Mouse (Mus musculus) retina, embryonic 14.5 days (tissue): ENCODE measurements around the gene Slc35e2.
"Not testable (repeated sequence)": the region's sequence is repeated elsewhere in the genome, so short reads cannot be mapped to it uniquely, and the experiment has no call there.

Experiments used
- DNase-seq: peaks from one replicate; pipeline ENCODE4 v3.0.0-alpha.2; 2015; ENCODE audit warnings: low spot score

The Slc35e2 gene

DNA sequence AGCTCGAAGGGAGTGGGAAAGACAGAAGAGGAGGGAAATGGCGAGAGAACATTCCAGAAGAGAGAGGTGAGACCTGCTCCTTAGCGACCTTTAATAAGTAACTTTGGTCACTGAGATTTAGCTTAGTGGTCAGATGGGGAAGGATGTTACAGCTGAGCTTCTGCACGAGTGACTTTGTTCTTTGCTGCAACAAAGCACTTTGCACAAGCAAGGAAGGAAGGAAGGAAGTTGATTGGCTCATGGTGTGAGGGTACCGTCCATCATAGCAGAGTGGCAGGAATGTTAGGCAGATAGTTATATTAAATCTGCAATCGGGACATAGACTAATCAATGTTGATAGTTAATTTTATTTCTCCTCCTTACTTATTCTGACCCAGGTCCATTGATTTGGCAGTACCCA is 29.1 kb downstream of the Slc35e2 start:
- DNase-seq = no peak

DNA sequence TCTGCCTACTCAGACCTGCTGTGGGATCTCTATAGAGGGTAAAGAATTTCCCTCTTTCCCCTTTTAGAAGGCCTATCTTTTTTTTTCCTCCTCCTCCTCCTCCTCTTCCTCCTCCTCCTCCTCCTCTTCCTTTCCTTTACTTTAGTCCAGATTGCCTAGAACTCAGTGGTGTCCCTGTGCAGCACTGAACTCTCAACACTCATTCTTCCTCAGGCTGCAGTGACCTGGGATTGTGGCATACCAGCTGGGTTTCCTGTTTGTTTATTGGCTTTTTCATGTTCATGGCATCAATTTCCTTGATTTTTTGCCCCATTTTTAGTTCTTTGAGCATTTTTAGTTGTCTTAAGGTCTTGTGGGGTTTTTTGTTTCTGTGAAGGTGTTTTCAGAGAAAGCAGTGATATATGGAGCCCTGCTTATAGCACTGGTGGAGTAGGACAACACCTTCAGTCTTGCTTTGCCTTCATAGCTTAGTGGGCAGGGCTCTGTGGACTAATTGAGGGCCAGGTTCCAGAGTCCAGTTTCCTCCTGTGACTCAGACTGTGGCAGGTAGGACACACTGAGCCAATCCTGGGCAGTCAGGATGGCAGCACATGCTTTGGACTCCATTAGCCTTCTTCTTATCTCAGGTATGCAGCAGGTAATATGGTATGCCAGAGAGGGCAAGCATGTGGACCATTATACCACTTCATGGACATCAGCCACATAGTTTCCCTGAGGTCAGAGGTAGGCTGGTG is 34.7 kb downstream of the Slc35e2 start:
- no peak for DNase-seq

DNA sequence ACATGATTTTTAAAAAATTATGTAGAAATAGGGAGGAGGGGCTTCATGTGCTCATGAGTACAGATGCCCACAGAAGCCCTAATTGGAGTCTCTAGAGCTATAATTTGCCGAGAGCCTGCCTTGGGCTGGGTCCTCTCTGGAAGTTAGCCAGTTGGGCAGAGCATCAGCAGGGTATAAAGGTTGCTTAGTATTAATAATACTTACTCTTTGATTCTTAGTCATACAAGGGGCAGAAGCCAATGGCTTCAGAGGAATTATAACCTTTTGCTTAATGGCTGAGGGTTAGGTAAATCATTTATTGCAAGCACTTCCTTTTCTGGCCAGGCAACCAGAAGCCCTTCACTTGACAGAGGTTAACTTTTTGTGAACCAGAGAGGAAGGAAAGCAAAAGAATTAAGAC is 42.3 kb downstream of the Slc35e2 start:
- no peak for DNase-seq

DNA sequence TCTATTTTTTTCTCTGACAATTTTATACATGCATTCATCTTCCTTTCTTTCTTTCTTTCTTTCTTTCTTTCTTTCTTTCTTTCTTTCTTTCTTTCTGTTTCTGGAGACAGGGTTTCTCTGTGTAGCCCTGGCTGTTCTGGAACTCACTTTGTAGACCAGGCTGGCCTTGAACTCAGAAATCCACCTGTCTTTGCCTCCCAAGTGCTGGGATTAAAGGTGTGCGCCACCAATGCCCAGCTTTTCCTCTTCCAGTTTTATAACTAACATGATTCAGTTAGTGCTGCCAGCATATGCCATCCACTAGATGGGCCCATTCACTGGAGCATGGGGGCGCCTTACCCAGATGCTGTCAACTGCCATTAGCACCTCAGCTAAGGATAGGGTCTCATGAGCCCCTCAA is 44.1 kb downstream of the Slc35e2 start, which contains the start of gene Gm10563:
Gm10563 (minus strand) TSS at position 101 of the 400 bp plus-strand sequence.
- DNase-seq = not testable (repeated sequence)

DNA sequence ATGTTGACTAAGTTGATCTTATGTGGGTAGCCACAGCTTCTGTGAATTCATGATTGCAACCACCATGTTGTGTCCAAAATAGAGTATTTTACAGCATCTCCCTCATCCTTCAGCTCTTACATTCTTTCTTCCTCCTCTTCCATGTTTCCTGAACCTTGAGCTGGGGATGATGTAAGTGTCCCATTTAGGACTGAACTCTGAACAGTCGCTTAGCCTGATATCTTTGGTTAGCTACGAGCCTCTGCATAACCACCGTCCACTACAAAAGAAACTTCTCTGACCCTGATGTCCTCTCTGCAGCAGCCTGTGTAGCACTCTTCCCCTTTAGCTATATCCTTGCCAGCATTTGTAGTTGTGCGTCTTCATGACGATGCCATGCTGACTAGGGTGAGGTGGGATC is 44.5 kb downstream of the Slc35e2 start:
- no peak for DNase-seq

DNA sequence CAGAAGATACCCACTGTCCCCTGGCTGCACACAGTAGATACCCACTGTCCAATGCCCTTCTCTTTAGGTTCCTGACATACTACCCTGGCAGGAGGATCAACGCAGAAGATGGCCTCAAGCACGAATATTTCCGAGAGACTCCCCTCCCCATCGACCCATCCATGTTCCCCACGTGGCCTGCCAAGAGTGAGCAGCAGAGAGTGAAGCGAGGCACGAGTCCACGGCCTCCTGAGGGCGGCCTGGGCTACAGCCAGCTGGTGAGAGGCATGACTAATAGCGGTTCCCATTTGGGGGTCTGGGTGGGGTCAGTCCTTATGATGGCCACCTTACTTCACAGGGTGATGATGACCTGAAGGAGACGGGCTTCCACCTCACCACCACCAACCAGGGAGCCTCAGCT is 48.1 kb downstream of the Slc35e2 start:
- DNase-seq = no peak

DNA sequence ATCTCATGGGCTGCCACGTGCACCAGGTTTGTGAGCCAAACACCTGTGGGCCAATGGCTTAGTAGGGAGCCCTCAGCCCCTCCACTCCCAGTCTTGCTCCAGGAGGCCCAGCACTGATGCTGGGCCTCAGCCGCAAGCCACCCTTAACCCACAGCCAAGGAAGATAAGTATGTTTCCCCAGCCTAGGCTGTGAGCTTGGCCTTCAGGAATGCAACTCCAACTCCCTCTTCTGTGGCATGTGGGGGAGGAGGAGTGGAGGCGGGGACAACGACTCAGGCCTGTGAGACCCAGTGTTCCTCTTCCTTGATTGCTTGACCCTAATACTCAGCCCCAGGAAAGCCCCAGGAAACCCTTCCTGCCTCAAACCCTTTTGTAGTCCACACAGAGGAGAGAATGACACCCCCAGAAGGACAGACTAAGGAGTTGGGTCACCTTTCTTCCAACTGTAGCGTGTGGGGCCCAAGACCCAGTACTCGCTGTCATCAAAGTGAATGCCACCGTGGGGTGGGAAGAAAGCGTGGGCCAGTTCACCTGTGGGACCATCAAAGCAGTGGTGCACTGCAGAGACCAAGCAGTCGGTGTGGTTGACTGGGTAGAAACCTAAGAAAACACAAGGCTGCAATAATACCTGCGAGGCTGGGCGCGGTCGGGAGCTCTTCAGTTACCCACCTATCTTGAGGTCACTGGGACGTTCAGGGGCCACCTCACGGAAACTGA is 50.5 kb downstream of the Slc35e2 start:
- no peak for DNase-seq

DNA sequence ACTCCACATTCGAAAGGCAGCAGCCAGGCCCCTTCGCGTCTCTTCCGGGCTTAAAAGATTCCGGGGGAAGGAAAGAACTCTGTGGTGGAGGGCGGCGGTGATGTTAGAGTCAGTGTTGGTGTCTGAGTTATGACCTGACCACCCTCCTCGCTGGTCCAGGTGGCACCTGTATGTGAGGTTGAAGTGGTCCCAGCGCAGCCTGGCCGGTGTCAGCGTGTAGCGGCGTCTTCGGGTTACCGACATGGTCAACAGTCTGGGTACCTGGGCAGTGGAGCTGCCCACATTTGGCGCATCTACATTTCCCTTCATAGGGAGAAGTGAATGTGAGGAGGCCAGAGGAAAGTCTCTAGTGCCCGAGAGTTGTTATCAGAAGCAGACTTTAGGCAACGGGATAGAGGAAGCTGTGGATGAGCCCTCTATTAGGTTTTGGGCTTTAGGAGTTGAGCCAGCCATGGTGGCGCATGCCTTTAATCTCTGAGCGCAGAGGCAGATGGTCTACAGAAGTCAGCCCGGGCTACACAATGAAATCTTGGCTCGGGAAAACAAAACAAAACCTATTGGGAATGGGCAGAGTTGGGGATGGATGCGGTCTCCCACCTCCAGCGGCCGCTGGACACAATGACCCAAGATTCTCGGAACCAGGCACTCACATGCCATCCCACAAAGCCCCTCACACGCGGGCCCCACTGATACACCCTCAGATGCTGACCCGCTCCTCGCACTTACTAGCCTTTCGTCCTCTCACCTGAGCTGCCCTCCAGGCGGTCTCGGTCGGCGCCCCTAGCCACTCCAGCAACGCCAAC is 51.3 kb downstream of the Slc35e2 start:
- no peak for DNase-seq

DNA sequence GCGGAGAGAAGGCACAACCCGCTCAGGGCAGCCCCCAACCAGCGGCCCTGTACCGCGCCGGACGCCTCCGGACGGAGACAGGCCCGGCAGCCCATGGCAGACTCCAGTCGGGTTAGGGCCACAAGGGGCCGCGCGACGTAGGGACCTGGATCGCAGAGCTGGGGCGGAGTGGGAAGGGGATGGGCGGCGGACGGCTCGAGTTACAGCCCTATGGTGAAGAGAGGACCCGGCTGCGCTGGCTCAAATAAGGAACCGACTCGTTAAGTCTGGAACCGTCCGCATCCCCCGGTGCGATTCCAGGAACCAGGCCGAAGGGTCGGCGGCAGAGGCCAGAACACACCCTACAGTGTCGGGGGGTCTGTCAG is 51.9 kb downstream of the Slc35e2 start, which contains the start of gene Mmp23:
Mmp23 (minus strand) TSS at position 299 of the 365 bp plus-strand sequence.
- DNase-seq = peak; percentile 61

DNA sequence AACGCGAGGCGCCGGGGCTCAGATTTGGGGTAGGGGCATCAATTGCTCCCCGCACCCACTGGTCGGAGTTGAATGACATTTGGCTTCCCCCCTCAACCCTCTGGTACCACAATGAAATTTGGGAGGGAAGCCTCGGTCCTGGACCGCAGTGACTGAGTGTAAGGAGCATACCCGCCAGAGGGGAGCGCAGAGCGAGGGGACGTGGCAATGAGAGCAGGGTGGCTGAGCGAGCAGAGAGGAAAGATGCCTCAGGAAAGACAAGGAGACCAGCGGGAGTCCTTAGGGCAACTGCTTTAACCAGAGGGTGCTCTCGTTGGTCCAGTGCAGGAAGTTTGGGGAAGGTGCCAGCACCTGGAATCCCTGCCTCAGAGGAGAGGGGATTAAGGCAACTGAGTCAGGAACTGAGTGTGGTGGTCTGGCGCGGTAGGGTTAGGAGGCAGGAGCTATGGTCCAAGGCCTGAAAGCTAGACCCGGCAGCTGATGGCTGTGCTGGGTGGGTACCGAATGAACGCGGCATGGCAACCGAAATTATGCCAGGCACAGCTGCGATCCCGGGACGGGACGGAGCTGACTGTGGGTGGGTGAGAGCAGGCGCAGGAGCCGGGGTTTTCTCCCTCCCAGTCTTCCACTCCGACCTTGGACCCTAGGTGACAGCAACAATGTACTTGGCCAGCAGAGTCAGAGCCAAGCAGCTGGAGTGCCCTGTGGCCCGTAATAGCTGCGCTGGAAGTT is 52.4 kb downstream of the Slc35e2 start:
- DNase-seq = peak; percentile 41

DNA sequence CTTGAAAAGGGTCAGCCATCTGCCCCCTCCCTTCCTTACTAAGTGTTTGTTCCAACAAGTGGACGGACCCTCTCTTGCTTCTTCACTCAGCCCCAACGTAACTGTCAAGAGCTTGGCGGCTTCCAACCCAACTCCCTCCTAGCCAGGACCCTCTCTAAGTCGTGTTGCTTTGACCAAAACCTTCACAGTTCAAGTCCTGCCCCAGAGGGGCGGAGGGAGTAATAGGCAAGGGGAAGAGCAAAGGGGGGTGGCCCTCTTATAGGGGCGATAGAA is 52.9 kb downstream of the Slc35e2 start:
- no peak for DNase-seq

DNA sequence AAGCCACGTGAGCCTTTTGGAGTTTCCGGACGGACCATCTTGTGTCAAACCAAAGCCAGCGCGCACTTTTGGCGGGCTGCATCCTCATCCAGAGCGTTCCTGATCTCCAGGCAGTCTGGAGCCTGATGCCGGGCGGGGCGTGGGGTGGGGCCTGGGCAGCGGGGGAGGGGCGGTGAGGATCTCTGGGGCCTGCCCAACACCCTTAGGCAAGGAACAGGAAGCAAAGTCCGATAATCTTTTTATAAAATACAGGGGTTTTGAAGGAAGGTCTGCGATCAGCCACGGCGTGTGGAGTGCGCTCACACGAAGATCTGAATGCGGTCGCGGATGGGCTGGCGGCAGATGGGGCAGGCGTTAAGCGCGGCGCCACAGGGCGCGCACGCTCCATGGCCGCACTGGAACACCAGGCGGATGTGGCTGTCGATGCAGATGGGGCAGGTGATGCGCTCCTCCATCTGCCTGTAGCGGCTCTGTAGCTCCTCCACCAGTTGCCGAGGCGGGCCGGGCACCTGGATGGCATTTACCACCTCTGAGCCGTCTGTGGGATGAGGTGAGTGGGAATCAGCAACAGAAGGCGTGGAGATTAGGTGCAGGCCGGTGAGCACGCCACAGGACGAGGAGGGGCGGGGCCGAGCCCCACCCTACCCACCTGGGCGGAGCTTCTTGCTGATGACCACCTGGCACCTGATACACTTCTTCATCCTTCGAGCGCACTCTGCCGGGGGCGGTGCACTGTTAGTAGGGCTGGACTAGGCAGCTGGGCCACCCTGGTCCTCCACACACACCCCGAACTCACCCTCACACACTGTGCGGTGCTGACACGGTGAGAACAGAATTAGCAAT is 53.5 kb downstream of the Slc35e2 start:
- peak; percentile 57 for DNase-seq

DNA sequence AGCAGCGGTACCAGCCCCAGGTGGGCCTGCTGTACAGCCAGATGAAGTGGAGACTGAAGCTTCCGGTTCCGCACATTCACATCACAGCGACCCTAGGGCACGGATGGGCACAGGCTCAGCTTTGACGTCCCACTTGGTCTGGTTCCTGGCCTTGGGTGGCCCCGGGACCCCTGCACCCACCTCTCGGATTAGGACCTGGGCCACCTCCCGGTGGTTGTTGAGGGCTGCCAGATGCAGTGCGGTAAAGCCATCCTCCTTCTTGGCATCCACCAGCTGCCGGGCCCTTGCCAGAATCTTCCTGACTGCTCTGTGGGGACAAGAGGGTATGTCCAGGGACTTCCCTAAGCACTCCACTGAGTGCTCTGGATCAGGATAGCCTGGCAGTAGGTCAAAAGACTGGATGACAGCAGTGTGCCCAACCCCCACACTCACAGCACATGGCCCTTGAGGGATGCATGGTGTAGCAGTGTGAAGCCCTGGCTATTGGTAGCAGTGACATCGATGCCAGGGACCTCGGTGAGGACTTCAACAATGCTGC is 55.1 kb downstream of the Slc35e2 start:
- DNase-seq = no peak

DNA sequence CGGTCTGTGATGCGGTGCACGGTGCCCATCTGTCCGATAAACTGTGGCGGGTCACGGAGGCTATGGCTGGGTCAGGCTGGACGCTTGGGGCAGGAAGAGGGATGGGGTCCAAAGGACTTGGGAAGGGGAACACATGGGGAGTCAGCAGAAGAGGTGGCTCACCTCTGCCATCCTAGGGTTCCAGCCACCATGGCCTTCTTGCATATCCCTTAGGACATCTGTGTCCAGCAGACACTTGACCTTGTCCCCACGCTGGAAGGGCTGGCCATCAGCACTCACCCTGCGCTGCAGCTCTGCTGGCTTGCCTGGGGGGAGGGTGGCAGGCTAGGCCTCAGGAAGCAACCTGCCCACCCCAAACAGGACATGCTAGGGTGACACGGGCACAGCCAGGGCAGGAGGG is 57.7 kb downstream of the Slc35e2 start:
- DNase-seq = no peak

DNA sequence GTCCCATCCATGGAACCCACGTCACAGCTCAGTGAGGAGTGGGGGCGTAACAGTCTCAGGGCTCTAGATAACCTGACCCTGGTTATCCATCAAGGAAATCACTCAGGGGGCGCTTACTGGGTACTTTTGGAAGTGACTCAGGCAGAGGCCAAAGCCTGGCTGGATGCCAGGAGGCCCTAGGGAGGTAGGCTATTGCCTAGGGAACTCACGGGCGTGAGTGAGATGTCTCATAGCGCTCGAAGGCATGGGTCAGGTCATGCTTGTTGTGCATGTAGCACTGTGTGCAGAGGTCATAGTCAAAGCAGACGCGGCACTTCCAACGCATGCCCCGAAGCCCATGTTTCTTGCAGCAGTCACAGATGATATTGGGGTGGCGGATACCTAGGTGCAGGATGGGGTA is 59.4 kb downstream of the Slc35e2 start:
- no peak for DNase-seq

DNA sequence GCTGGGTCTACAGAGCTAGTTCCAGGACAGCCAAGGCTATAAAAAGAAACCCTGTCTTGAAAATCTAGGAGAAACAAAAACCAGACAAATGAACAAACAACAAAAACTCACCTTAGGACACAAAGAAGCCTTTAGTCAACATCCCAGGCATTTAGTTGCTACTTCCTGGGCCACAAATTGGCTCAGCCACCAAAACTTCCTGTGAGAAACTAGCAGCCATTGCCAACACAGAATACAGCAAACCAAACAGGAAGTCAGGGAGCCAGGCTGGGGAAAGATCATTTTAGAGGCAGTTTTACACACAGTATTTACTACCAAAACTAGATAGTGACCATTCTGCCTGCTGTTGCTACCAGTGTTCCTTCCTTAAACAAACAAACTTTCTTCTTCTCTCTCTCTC is 65.7 kb downstream of the Slc35e2 start:
- no peak for DNase-seq

DNA sequence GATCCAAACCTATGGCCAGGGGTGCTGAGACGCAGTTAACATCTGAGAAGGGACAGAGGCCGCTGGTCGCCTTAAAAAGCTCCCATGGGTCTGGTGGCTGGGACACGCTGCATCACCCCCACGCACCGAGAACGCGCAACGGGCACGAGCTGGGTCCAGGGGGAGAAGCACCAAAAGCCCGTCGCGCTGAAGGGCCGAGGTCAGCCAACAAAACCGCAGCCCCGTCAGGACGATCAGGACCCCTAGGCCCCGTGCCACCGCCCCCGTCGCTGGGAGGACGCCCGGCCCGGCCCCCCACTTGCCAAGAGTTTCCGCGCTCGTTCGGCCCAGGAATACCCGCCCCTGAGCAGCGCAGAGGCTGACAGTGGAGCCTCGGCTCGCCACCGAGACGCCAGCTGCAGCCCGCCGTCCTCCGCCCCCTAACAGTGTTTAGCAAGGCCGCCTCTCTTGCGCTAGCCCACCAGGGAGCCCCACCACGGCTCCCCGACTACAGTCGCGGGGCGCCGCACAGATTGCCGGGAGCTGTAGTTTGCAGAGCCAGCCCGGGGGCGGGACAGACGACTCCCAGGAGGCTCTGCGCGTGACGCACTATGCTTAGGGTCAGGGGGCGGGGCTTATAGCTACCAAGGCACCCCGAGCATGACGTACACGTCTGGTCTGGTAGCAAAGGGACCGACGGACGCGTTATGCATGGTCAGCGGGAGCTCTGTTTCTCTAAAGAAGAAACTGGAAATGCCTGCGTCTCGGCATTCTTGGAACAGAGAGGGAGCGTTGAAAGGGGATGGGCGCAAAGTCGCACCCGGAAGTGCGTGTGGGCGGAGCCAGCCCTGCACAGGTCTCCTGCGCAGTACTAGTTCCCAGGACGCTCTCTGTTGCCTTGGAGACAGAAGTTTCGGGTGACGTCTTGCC is 67.7 kb downstream of the Slc35e2 start, which contains the start of gene Mib2:
Mib2 (minus strand) TSS at position 510 of the 909 bp plus-strand sequence.
- DNase-seq = peak; percentile 99

DNA sequence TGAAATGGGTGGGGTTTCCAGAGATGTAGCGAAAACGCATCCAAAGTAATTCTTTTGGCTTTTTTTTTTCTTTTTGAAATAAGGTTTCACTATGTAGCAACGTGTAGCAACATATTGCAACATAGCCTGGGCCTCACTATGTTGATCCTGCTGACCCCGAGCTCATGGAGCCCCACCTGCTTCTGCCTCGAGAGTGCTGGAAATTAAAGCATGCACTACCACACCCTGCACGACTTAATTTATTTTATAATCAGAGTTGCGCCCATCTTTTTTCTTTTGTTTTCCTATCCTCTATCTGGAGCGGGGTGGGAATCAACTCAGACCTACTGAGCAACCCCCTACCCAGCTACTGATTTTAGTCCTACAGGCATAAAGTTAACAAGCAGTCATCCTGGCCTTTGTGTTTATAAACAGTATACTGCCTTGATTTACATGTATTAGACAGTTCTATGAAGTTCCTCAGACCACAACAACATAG is 68.4 kb downstream of the Slc35e2 start:
- no peak for DNase-seq

DNA sequence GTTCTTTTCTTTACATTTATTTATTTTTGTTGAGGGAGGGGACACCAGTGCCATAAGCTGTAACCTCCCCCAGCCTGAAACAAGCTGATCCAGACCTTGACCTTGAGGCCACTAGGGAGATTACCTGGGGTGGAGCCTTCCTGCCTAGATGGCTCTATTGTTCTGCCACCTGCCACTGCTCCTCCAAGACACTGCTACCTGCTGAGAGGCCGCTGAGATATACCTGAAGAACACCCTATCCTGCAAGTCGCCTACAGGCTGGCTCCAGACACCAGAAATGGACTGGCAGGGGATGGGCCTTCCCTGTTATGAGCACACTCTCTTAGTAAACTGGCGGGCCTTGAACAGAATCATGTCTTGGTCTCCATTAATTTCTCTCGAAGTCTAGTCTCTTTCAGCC is 69.0 kb downstream of the Slc35e2 start:
- DNase-seq = not testable (repeated sequence)

DNA sequence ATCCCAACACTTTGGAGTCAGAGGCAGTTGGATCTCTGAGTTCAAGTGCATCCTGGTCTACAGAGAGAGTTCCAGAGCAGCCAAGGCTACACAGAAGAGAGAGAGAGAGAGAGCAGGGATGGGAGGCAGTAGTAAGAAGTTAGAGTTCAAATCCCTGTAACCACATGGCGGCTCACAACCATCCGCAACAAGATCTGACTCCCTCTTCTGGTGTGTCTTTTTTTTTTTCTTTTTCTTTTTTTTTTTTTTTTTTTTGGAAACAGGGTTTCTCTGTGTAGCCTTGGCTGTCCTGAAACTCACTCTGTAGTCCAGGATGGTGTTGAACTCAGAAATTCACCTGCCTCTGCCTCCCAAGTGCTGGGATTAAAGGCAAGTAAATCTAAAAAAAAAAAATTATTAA is 70.9 kb downstream of the Slc35e2 start:
- no peak for DNase-seq
